Mouse (Mus musculus) midbrain, embryonic 12.5 days (tissue): ENCODE results near the gene Hypk. TPM values are rescaled to one million over a fixed set of nuclear protein-coding genes. Genes with fewer than 3 reads are reported as not detected.

Source experiments
- microRNA-seq: library from miRNA; unstranded; fragments of <30 nt; microRNA quantifications from one replicate; pipeline ENCODE4, GENCODE M21; 2017
- polyA plus RNA-seq: library from polyadenylated mRNA; unstranded; fragments of >200 nt; fragmentation: Nextera tagmentation; extraction: Ambion mirVana; gene quantifications from 2 replicates; pipeline ENCODE4 v1.2.1, GENCODE M21; 2016

Gene Hypk
- polyA plus RNA-seq, 1 experiment from 2014 or later, result 108 TPM

Small RNAs within 50 kb of the gene (microRNA-seq; reads per million reads assigned to microRNA genes)
- not detected for gene Gm22953

Other genes with a start within 250 kb of the Hypk start
- 230 and 245 TPM in 2 replicates for gene Trp53bp1, start 181.9 kb upstream of the Hypk start, polyA plus RNA-seq
- 14.7 and 16.8 TPM in 2 replicates for gene Map1a, start 163.7 kb upstream of the Hypk start, polyA plus RNA-seq
- gene Ppip5k1, start 97.9 kb upstream of the Hypk start, polyA plus RNA-seq, result 13.2 and 15.1 TPM in 2 replicates
- 6.4 and 7.2 TPM in 2 replicates for gene Ckmt1, start 95.6 kb upstream of the Hypk start, polyA plus RNA-seq
- not detected in 2 replicates for gene Strc, start 66.1 kb upstream of the Hypk start, polyA plus RNA-seq
- gene Pdia3, start 39.5 kb upstream of the Hypk start, polyA plus RNA-seq, result 457 and 459 TPM in 2 replicates
- gene Catsper2, start 39.5 kb upstream of the Hypk start, polyA plus RNA-seq, result 3.0 and 3.3 TPM in 2 replicates
- 1.7 and 2.3 TPM in 2 replicates for gene Ell3, start 9.0 kb upstream of the Hypk start, polyA plus RNA-seq
- 456 and 461 TPM in 2 replicates for gene Serf2, start 4.1 kb upstream of the Hypk start, polyA plus RNA-seq
- 0.85 and 1.2 TPM in 2 replicates for gene Serinc4, start 3.5 kb downstream of the Hypk start, polyA plus RNA-seq
- 66.4 and 70.8 TPM in 2 replicates for gene Mfap1b, start 20.8 kb downstream of the Hypk start, polyA plus RNA-seq
- 31.9 and 34.8 TPM in 2 replicates for gene Mfap1a, start 53.4 kb downstream of the Hypk start, polyA plus RNA-seq
- gene Wdr76, start 53.4 kb downstream of the Hypk start, polyA plus RNA-seq, result 11.0 TPM in 2 replicates